9 mouse cellular contexts compared by ENCODE assay signal in genomic region chr2:118779065-118779464, GRCm38 (mm10). TPM values are rescaled to one million over a fixed set of nuclear protein-coding genes. Genes with fewer than 3 reads are reported as not detected.
DNase-seq lines count a peak whose midpoint lies in the region; ATAC-seq lines count a peak whose summit lies in the region.
"Had no signal": no experiment of that assay in that cellular context is flagged by ENCODE, and none has a peak within 500 bp of the region (broad histone marks: within the 10 kb centered on the region; RNA-seq: fewer than 3 reads in every experiment).

No protein-coding gene starts in this region.

- H3K4me3 ChIP-seq in heart, embryonic 12.5 days: peak overlapping the region; percentile 42
- peak overlapping the region; percentile 45 for H3K4me3 ChIP-seq in forebrain, embryonic 14.5 days (ENCODE audit: low read depth, low read length)
- peak overlapping the region; percentile 54 for H3K4me3 ChIP-seq in midbrain, embryonic 10.5 days

- H3K27ac ChIP-seq in heart, embryonic 12.5 days (ENCODE audit: poor library complexity, severe bottlenecking): no peak overlapping the region
- H3K27ac ChIP-seq in forebrain, embryonic 14.5 days (ENCODE audit: low read depth, low read length): peak overlapping the region; percentile 76
- H3K27ac ChIP-seq in midbrain, embryonic 10.5 days (replicated peaks): peak overlapping the region; percentile 82

- peaks cover 12% of the 10 kb centered on the region for H3K4me1 ChIP-seq in heart, embryonic 12.5 days (replicated peaks)
- H3K4me1 ChIP-seq in forebrain, embryonic 14.5 days (ENCODE audit: control insufficient read depth, insufficient read depth, low read length): peaks cover 13% of the 10 kb centered on the region
- peaks cover 18% of the 10 kb centered on the region for H3K4me1 ChIP-seq in midbrain, embryonic 10.5 days

- no peak for ATAC-seq in heart, embryonic 12.5 days (ENCODE audit: insufficient number of reproducible peaks, low FRiP score)
- peak; percentile 25 for ATAC-seq in forebrain, embryonic 14.5 days

- peak overlapping the region; percentile 73 for H3K4me2 ChIP-seq in heart, embryonic 12.5 days
- H3K4me2 ChIP-seq in forebrain, embryonic 14.5 days (ENCODE audit: low read length): peak overlapping the region; percentile 69

- 9% methylated on average over 10 of the region's 10 CpGs for WGBS in heart, embryonic 12.5 days
- 7% methylated on average over 10 of the region's 10 CpGs for WGBS in forebrain, embryonic 14.5 days
- WGBS in midbrain, embryonic 10.5 days: 10% methylated on average over 10 of the region's 10 CpGs

- DNase-seq in heart, adult 11 months: no peak
- DNase-seq in R1 (ENCODE audit: low read depth, low spot score): peak; percentile 40
- DNase-seq in forebrain, embryonic 14.5 days (ENCODE audit: low spot score): no peak
- no peak for DNase-seq in midbrain, embryonic 10.5 days (ENCODE audit: low spot score)
- DNase-seq in thymus, adult 18-20 months: no peak
- DNase-seq in layer of hippocampus, postnatal 14 days (ENCODE audit: low spot score in 2 of 2): no peak
- no peak for DNase-seq in ovary, postnatal 14 days (ENCODE audit: low spot score)

- H3K36me3 ChIP-seq in heart, embryonic 12.5 days: no peaks in the 10 kb centered on the region
- no peaks in the 10 kb centered on the region for H3K36me3 ChIP-seq in forebrain, embryonic 14.5 days (ENCODE audit: control insufficient read depth, insufficient read depth, low read length)
- no peaks in the 10 kb centered on the region for H3K36me3 ChIP-seq in midbrain, embryonic 10.5 days

- H3K27me3 ChIP-seq in heart, embryonic 12.5 days (replicated peaks): peaks cover 9% of the 10 kb centered on the region; the same call in 1 of the 2 replicates
- no peaks in the 10 kb centered on the region for H3K27me3 ChIP-seq in forebrain, embryonic 14.5 days (replicated peaks; ENCODE audit: control insufficient read depth, insufficient read depth, low read length)
- peaks cover 22% of the 10 kb centered on the region for H3K27me3 ChIP-seq in midbrain, embryonic 10.5 days (ENCODE audit: low read depth, poor library complexity, severe bottlenecking)
- H3K27me3 ChIP-seq: Patski had no signal

- H3K9ac ChIP-seq in heart, embryonic 12.5 days: peak overlapping the region; percentile 27; the same call in 1 of the 2 replicates
- peak overlapping the region; percentile 71 for H3K9ac ChIP-seq in forebrain, embryonic 14.5 days (ENCODE audit: low read length)

- no peaks in the 10 kb centered on the region for H3K9me3 ChIP-seq in heart, embryonic 12.5 days (replicated peaks)
- H3K9me3 ChIP-seq in forebrain, embryonic 14.5 days (replicated peaks; ENCODE audit: control insufficient read depth, low read length): no peaks in the 10 kb centered on the region
- no peaks in the 10 kb centered on the region for H3K9me3 ChIP-seq in midbrain, embryonic 10.5 days (replicated peaks)

RNA-seq across cellular contexts. Expression of gene Disp2, which starts 0.5 kb away (rescaled TPM):
- 0.10 and 0.23 TPM in 2 replicates for polyA plus RNA-seq in heart, embryonic 12.5 days (2016; fragmentation: Nextera tagmentation; extraction: Ambion mirVana)
- polyA plus RNA-seq in forebrain, embryonic 14.5 days (2014; fragmentation: Nextera tagmentation; extraction: Ambion mirVana): 18.0 and 24.5 TPM in 2 replicates
- polyA plus RNA-seq in midbrain, embryonic 10.5 days (2016; fragmentation: Nextera tagmentation; extraction: Ambion mirVana): 3.1 and 7.5 TPM in 2 replicates
- total RNA-seq in layer of hippocampus, postnatal 14 days (2021): 100 to 1,000 TPM; 218 to 234 TPM

RNA-seq across cellular contexts. Expression of gene Phgr1, which starts 6.5 kb away (rescaled TPM):
- polyA plus RNA-seq in heart, embryonic 12.5 days (2016; fragmentation: Nextera tagmentation; extraction: Ambion mirVana): not detected in 2 replicates
- not detected in 2 replicates for polyA plus RNA-seq in forebrain, embryonic 14.5 days (2014; fragmentation: Nextera tagmentation; extraction: Ambion mirVana)
- not detected in 2 replicates for polyA plus RNA-seq in midbrain, embryonic 10.5 days (2016; fragmentation: Nextera tagmentation; extraction: Ambion mirVana)
- not detected for total RNA-seq in layer of hippocampus, postnatal 14 days (2021)
- polyA plus RNA-seq: Patski had no signal

RNA-seq across cellular contexts. Expression of gene Ccdc9b, which starts 16.6 kb away (rescaled TPM):
- polyA plus RNA-seq in heart, embryonic 12.5 days (2016; fragmentation: Nextera tagmentation; extraction: Ambion mirVana): 2.7 and 3.6 TPM in 2 replicates
- 1.0 and 1.2 TPM in 2 replicates for polyA plus RNA-seq in forebrain, embryonic 14.5 days (2014; fragmentation: Nextera tagmentation; extraction: Ambion mirVana)
- 0.42 and 1.1 TPM in 2 replicates for polyA plus RNA-seq in midbrain, embryonic 10.5 days (2016; fragmentation: Nextera tagmentation; extraction: Ambion mirVana)
- total RNA-seq in layer of hippocampus, postnatal 14 days (2021): 1 to 10 TPM; 3.5 to 4.2 TPM

RNA-seq across cellular contexts. Expression of gene Inafm2, which starts 33.5 kb away (rescaled TPM):
- 33.8 and 37.3 TPM in 2 replicates for polyA plus RNA-seq in heart, embryonic 12.5 days (2016; fragmentation: Nextera tagmentation; extraction: Ambion mirVana)
- polyA plus RNA-seq in forebrain, embryonic 14.5 days (2014; fragmentation: Nextera tagmentation; extraction: Ambion mirVana): 32.1 and 33.7 TPM in 2 replicates
- polyA plus RNA-seq in midbrain, embryonic 10.5 days (2016; fragmentation: Nextera tagmentation; extraction: Ambion mirVana): 24.2 and 24.6 TPM in 2 replicates
- total RNA-seq in layer of hippocampus, postnatal 14 days (2021): 10 to 100 TPM; 38.8 to 39.7 TPM

RNA-seq across cellular contexts. Expression of gene Knstrn, which starts 34.7 kb away (rescaled TPM):
- 109 and 115 TPM in 2 replicates for polyA plus RNA-seq in heart, embryonic 12.5 days (2016; fragmentation: Nextera tagmentation; extraction: Ambion mirVana)
- polyA plus RNA-seq in forebrain, embryonic 14.5 days (2014; fragmentation: Nextera tagmentation; extraction: Ambion mirVana): 66.2 and 84.2 TPM in 2 replicates
- polyA plus RNA-seq in midbrain, embryonic 10.5 days (2016; fragmentation: Nextera tagmentation; extraction: Ambion mirVana): 181 and 184 TPM in 2 replicates
- total RNA-seq in layer of hippocampus, postnatal 14 days (2021): 1 to 10 TPM; 2.4 to 3.2 TPM
